Mouse (Mus musculus) hindbrain, embryonic 13.5 days (tissue): ENCODE measurements around the gene Slc1a6. TPM values are rescaled to one million over a fixed set of nuclear protein-coding genes. Genes with fewer than 3 reads are reported as not detected.
"Not testable (repeated sequence)": the region's sequence is repeated elsewhere in the genome, so short reads cannot be mapped to it uniquely, and the experiment has no call there.

Experiments
- ATAC-seq: fragments of 200-750 bp; cut with Nextera tagmentation; 2 replicates; pipeline ENCODE4 v1.8.0; 2017; ENCODE audit warnings: moderate TSS enrichment; ENCODE audit not compliant: low FRiP score
- H3K27ac ChIP-seq: fragments of 300-500 bp; sonication (generic); 2 replicates; pipeline ENCODE4 v1.5.1; 2015; ENCODE audit warnings: inconsistent platforms, mild to moderate bottlenecking, moderate library complexity
- H3K27me3 ChIP-seq: fragments of 300-500 bp; sonication (generic); 2 replicates; pipeline ENCODE4 v1.6.1; 2015; ENCODE audit warnings: mild to moderate bottlenecking, inconsistent platforms
- H3K36me3 ChIP-seq: fragments of 300-500 bp; sonication (generic); 2 replicates; pipeline ENCODE4 v1.6.1; 2015; ENCODE audit warnings: mild to moderate bottlenecking, inconsistent platforms
- H3K4me1 ChIP-seq: fragments of 300-500 bp; sonication (generic); replicated peaks from 2 replicates; pipeline ENCODE4 v1.6.1; 2015; ENCODE audit warnings: inconsistent platforms
- H3K4me2 ChIP-seq: fragments of 300-500 bp; sonication (generic); 2 replicates; pipeline ENCODE4 v1.6.1; 2015; ENCODE audit warnings: inconsistent platforms, mild to moderate bottlenecking, moderate library complexity
- H3K4me3 ChIP-seq: fragments of 300-500 bp; sonication (generic); 2 replicates; pipeline ENCODE4 v1.5.1; 2015; ENCODE audit warnings: mild to moderate bottlenecking, inconsistent platforms
- H3K9ac ChIP-seq: fragments of 300-500 bp; sonication (generic); 2 replicates; pipeline ENCODE4 v1.6.1; 2015; ENCODE audit warnings: mild to moderate bottlenecking, inconsistent platforms
- H3K9me3 ChIP-seq: fragments of 300-500 bp; sonication (generic); 2 replicates; pipeline ENCODE4 v1.6.1; 2016; ENCODE audit warnings: inconsistent platforms
- WGBS: fragments of 180-500 bp; shearing (Covaris S2); methylation state at CpG from one replicate; pipeline ENCODE4 v1.1.7; 2015; 5-methylcytosine and 5-hydroxymethylcytosine counted together
- polyA plus RNA-seq: library from polyadenylated mRNA; unstranded; fragments of >200 nt; fragmentation: Nextera tagmentation; extraction: Ambion mirVana; gene quantifications from 2 replicates; pipeline ENCODE4 v1.2.1, GENCODE M21; 2015

The Slc1a6 gene
- polyA plus RNA-seq, 1 experiment from 2014 or later = 9.8 TPM

GRCm38 (mm10) chr10:78779527-78779926, 769 bp upstream of the Slc1a6 start:
- WGBS = 61% methylated on average over 9 of the region's 9 CpGs
- peak overlapping the region; percentile 97 for H3K4me2 ChIP-seq
- peaks cover 30% of the 10 kb centered on the region for H3K4me1 ChIP-seq
- no peak for ATAC-seq
- no peaks in the 10 kb centered on the region for H3K36me3 ChIP-seq
- H3K9me3 ChIP-seq = no peaks in the 10 kb centered on the region
- H3K27me3 ChIP-seq = no peaks in the 10 kb centered on the region
- peak overlapping the region; percentile 84 for H3K9ac ChIP-seq
- peak overlapping the region; percentile 31; the same call in 1 of the 2 replicates for H3K27ac ChIP-seq
- H3K4me3 ChIP-seq = peak overlapping the region; percentile 63

GRCm38 (mm10) chr10:78787566-78788087, 7.3 kb downstream of the Slc1a6 start:
- peak; percentile 98 for ATAC-seq
- H3K9me3 ChIP-seq = no peaks in the 10 kb centered on the region
- peak overlapping the region; percentile 89 for H3K27ac ChIP-seq
- peak overlapping the region; percentile 55 for H3K4me3 ChIP-seq
- peak overlapping the region; percentile 80 for H3K9ac ChIP-seq
- H3K27me3 ChIP-seq = no peaks in the 10 kb centered on the region
- 0 out of 2 replicates have a peak, but pooled peaks cover 3% of the 10 kb centered on the region for H3K36me3 ChIP-seq
- peak overlapping the region; percentile 59 for H3K4me2 ChIP-seq
- peaks cover 21% of the 10 kb centered on the region for H3K4me1 ChIP-seq
- WGBS = 5% methylated on average over 22 of the region's 22 CpGs

GRCm38 (mm10) chr10:78790561-78790960, 10.3 kb downstream of the Slc1a6 start:
- no peak for ATAC-seq
- H3K9me3 ChIP-seq = no peaks in the 10 kb centered on the region
- 0 out of 2 replicates have a peak, but pooled peaks cover 3% of the 10 kb centered on the region for H3K36me3 ChIP-seq
- no peak overlapping the region for H3K4me2 ChIP-seq
- H3K4me3 ChIP-seq = no peak overlapping the region
- 33% methylated on average over 1 of the region's 1 CpGs for WGBS
- no peak overlapping the region for H3K9ac ChIP-seq
- no peak overlapping the region for H3K27ac ChIP-seq
- H3K4me1 ChIP-seq = peaks cover 17% of the 10 kb centered on the region
- H3K27me3 ChIP-seq = no peaks in the 10 kb centered on the region

GRCm38 (mm10) chr10:78801449-78801848, 21.2 kb downstream of the Slc1a6 start:
- no peak for ATAC-seq
- no peaks in the 10 kb centered on the region for H3K4me1 ChIP-seq
- no peak overlapping the region for H3K27ac ChIP-seq
- 89% methylated on average over 2 of the region's 2 CpGs for WGBS
- H3K36me3 ChIP-seq = no peaks in the 10 kb centered on the region
- no peak overlapping the region for H3K4me2 ChIP-seq
- no peaks in the 10 kb centered on the region for H3K27me3 ChIP-seq
- H3K9ac ChIP-seq = no peak overlapping the region
- H3K9me3 ChIP-seq = no peaks in the 10 kb centered on the region
- H3K4me3 ChIP-seq = no peak overlapping the region

- ATAC-seq = peak; percentile 92; the same call in 1 of the 2 replicates
- no peaks in the 10 kb centered on the region for H3K27me3 ChIP-seq
- WGBS = 46% methylated on average over 6 of the region's 6 CpGs
These were observed 32.2 kb downstream of the Slc1a6 start for GRCm38 (mm10) chr10:78812358-78813060.

GRCm38 (mm10) chr10:78840456-78840855, 60.2 kb downstream of the Slc1a6 start:
- not testable (repeated sequence) for H3K9me3 ChIP-seq
- 91% methylated on average over 12 of the region's 12 CpGs for WGBS

More at GRCm38 (mm10) chr10:78812358-78813060, 32.2 kb downstream of the Slc1a6 start:
- 0 out of 2 replicates have a peak, but pooled peaks cover 3% of the 10 kb centered on the region for H3K36me3 ChIP-seq
- H3K9me3 ChIP-seq = no peaks in the 10 kb centered on the region
- peak overlapping the region; percentile 58; the same call in 1 of the 2 replicates for H3K27ac ChIP-seq
- no peak overlapping the region for H3K4me3 ChIP-seq
- H3K4me1 ChIP-seq = 0 out of 2 replicates have a peak, but pooled peaks cover 8% of the 10 kb centered on the region
- peak overlapping the region; percentile 10; the same call in 1 of the 2 replicates for H3K4me2 ChIP-seq
- H3K9ac ChIP-seq = no peak overlapping the region

GRCm38 (mm10) chr10:78852066-78852465, 71.8 kb downstream of the Slc1a6 start, which contains the start of gene Olfr1356:
Gene Olfr1356, minus strand, starts transcription at chr10:78852166.
- H3K27me3 ChIP-seq = no peaks in the 10 kb centered on the region

More at GRCm38 (mm10) chr10:78840456-78840855, 60.2 kb downstream of the Slc1a6 start:
- H3K27me3 ChIP-seq, H3K4me1 ChIP-seq, H3K36me3 ChIP-seq, H3K27ac ChIP-seq, H3K4me2 ChIP-seq, H3K4me3 ChIP-seq, H3K9ac ChIP-seq, ATAC-seq: not testable (repeated sequence)

More at GRCm38 (mm10) chr10:78852066-78852465, 71.8 kb downstream of the Slc1a6 start, which contains the start of gene Olfr1356:
- H3K9ac ChIP-seq = no peak within 1 kb of the TSS
- no peak within 1 kb of the TSS for H3K4me3 ChIP-seq
- no peak for ATAC-seq
- no peaks in the 10 kb centered on the region for H3K4me1 ChIP-seq
- 88% methylated on average over 2 of the region's 2 CpGs for WGBS
- no peaks in the 10 kb centered on the region for H3K9me3 ChIP-seq
- H3K27ac ChIP-seq = no peak within 1 kb of the TSS
- H3K4me2 ChIP-seq = no peak within 1 kb of the TSS
- H3K36me3 ChIP-seq = no peaks in the 10 kb centered on the region

Other genes with a start within 250 kb of the Slc1a6 start
- gene Ilvbl, start 206.2 kb upstream of the Slc1a6 start, polyA plus RNA-seq = 56.1 and 61.2 TPM in 2 replicates
- 4.5 and 4.6 TPM in 2 replicates for gene Syde1, start 188.5 kb upstream of the Slc1a6 start, polyA plus RNA-seq
- not detected in 2 replicates for gene Olfr1357, start 162.4 kb upstream of the Slc1a6 start, polyA plus RNA-seq
- gene Casp14, start 62.2 kb upstream of the Slc1a6 start, polyA plus RNA-seq = not detected in 2 replicates
- gene Ccdc105, start 27.4 kb upstream of the Slc1a6 start, polyA plus RNA-seq = 0.19 and 0.48 TPM in 2 replicates
- gene Olfr1356, start 71.7 kb downstream of the Slc1a6 start, polyA plus RNA-seq = 0.06 TPM in 2 replicates
- gene Olfr1355, start 95.0 kb downstream of the Slc1a6 start, polyA plus RNA-seq = not detected in 2 replicates
- gene Olfr1354, start 132.7 kb downstream of the Slc1a6 start, polyA plus RNA-seq = not detected in 2 replicates
- gene Olfr8, start 170.1 kb downstream of the Slc1a6 start, polyA plus RNA-seq = not detected in 2 replicates
- gene Olfr1353, start 182.8 kb downstream of the Slc1a6 start, polyA plus RNA-seq = not detected in 2 replicates
- gene Olfr1352, start 200.6 kb downstream of the Slc1a6 start, polyA plus RNA-seq = not detected in 2 replicates
- not detected in 2 replicates for gene Olfr1351, start 232.0 kb downstream of the Slc1a6 start, polyA plus RNA-seq
- gene Olfr57, start 248.2 kb downstream of the Slc1a6 start, polyA plus RNA-seq = 0.30 and 0.65 TPM in 2 replicates